Mouse (Mus musculus): Measurements from ENCODE around the gene Scgb1a1. TPM values are rescaled to one million over a fixed set of nuclear protein-coding genes. Genes with fewer than 3 reads are reported as not detected.
"Not testable (repeated sequence)": the region's sequence is repeated elsewhere in the genome, so short reads cannot be mapped to it uniquely, and the experiment has no call there.

Scgb1a1 gene
- polyA plus RNA-seq, 1 experiment, result not detected

DNA sequence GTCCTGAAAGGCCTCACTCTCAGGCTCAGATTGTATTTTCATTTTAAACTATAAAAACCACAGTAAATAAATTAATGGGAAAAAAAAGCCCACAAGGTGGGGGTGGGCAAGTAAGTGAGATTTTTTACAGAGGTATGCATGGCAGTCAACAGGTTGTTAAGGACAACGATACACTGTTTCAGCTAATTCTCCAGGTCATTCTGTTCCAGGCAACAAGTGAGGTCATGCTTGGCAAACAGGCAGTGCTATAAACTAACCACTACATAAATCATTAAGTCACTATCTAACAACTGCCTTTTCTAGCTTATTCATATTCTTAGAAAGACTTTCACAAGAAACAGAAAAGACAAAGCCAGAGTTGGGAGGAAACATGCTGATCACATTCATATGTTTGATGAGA lies 42.2 kb upstream of the Scgb1a1 start:
- Histone ChIP-seq H3ac (ENCODE audit: control insufficient read depth, insufficient read length) (no peak overlapping the region), H3K79me2 (ENCODE audit: control insufficient read depth, insufficient read depth) (no peaks in the 10 kb centered on the region), H3K4me3 (no peak overlapping the region), H3K36me3 (ENCODE audit: control insufficient read depth, insufficient read depth) (no peaks in the 10 kb centered on the region), H3K4me2 (ENCODE audit: low read depth) (no peak overlapping the region), H3K27me3 (ENCODE audit: control insufficient read depth, insufficient read depth, insufficient read length) (no peaks in the 10 kb centered on the region)
- TF ChIP-seq MAX (IDR thresholded peaks at IDR 0.05; ENCODE audit: low read depth), result no peak
- no peak for TF ChIP-seq TCF3 (IDR thresholded peaks at IDR 0.05; ENCODE audit: insufficient read length, low read depth)
- TF ChIP-seq REST (IDR thresholded peaks at IDR 0.05; ENCODE audit: insufficient read depth, insufficient read length), result no peak
- no peak for TF ChIP-seq E2F4 (IDR thresholded peaks at IDR 0.05; ENCODE audit: insufficient read depth)
- no peak for TF ChIP-seq POLR2AphosphoS2 (IDR thresholded peaks at IDR 0.05; ENCODE audit: insufficient read length, low read depth)
- TF ChIP-seq POLR2A (IDR thresholded peaks at IDR 0.05; ENCODE audit: insufficient read length, low read depth), result no peak
- TF ChIP-seq USF1 (IDR thresholded peaks at IDR 0.05; ENCODE audit: low read depth), result no peak
- no peak for TF ChIP-seq CEBPB (IDR thresholded peaks at IDR 0.05; ENCODE audit: insufficient read depth, poor library complexity, severe bottlenecking)
- TF ChIP-seq MYOG (IDR thresholded peaks at IDR 0.05; ENCODE audit: control insufficient read depth in 1 of 3, insufficient read depth in 1 of 3, insufficient read length in 2 of 3, low read depth in 2 of 3), result no peak
- TF ChIP-seq TCF12 (IDR thresholded peaks at IDR 0.05; ENCODE audit: insufficient read depth, poor library complexity, severe bottlenecking), result no peak
- no peak for TF ChIP-seq SRF (IDR thresholded peaks at IDR 0.05; ENCODE audit: control insufficient read depth, insufficient read length, low read depth)
- TF ChIP-seq MYOD1 (IDR thresholded peaks at IDR 0.05; ENCODE audit: control insufficient read depth in 1 of 3, insufficient read length in 2 of 3, low read depth in 2 of 3), result no peak

DNA sequence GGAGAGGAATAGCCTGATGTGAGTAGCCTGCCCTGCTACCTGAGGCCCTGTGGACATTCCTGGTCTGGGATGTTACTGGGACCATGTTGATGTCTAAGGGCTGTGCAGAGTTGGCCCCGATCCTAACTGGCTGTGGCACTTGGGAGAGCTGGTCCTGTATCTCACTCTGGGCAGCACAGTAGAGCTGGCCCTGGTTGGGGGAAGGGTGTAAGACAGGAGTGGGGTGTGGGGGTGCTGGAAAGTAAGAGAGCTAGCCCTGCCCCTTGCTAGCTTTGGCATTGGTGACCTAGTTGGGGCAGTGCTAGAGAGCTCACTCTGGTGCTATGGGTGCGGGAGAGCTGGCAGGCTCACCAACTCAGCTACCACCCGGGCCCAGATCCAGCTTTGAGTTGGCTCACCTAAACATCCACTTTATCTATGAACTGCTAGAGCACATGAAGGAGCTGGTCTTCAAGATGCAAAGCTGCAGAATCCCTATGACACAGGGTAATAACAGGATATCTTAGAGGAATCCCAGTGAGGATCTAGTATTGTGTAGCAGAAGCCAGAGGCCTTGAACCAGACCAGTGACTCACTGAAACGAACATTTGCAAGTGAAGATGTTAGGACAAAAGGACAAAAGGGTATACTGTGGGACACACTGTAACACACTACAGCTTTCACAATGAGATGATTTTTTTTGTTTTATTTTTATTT lies 40.9 kb upstream of the Scgb1a1 start:
- no peaks in the 10 kb centered on the region for H3K27me3 ChIP-seq (ENCODE audit: control insufficient read depth, insufficient read depth, insufficient read length)
- H3K79me2 ChIP-seq (ENCODE audit: control insufficient read depth, insufficient read depth), result no peaks in the 10 kb centered on the region
- H3K36me3 ChIP-seq (ENCODE audit: control insufficient read depth, insufficient read depth), result no peaks in the 10 kb centered on the region
- TF ChIP-seq TCF12 (IDR thresholded peaks at IDR 0.05; ENCODE audit: insufficient read depth, poor library complexity, severe bottlenecking) (no peak), POLR2AphosphoS2 (IDR thresholded peaks at IDR 0.05; ENCODE audit: insufficient read length, low read depth) (no peak), SRF (IDR thresholded peaks at IDR 0.05; ENCODE audit: control insufficient read depth, insufficient read length, low read depth) (no peak), POLR2A (IDR thresholded peaks at IDR 0.05; ENCODE audit: insufficient read length, low read depth) (no peak), USF1 (IDR thresholded peaks at IDR 0.05; ENCODE audit: low read depth) (no peak), MAX (IDR thresholded peaks at IDR 0.05; ENCODE audit: low read depth) (no peak), MYOD1 (IDR thresholded peaks at IDR 0.05; ENCODE audit: control insufficient read depth in 1 of 3, insufficient read length in 2 of 3, low read depth in 2 of 3) (no peak), MYOG (IDR thresholded peaks at IDR 0.05; ENCODE audit: control insufficient read depth in 1 of 3, insufficient read depth in 1 of 3, insufficient read length in 2 of 3, low read depth in 2 of 3) (no peak), E2F4 (IDR thresholded peaks at IDR 0.05; ENCODE audit: insufficient read depth) (no peak), TCF3 (IDR thresholded peaks at IDR 0.05; ENCODE audit: insufficient read length, low read depth) (no peak), CEBPB (IDR thresholded peaks at IDR 0.05; ENCODE audit: insufficient read depth, poor library complexity, severe bottlenecking) (no peak), REST (IDR thresholded peaks at IDR 0.05; ENCODE audit: insufficient read depth, insufficient read length) (no peak)
- H3ac ChIP-seq (ENCODE audit: control insufficient read depth, insufficient read length), result no peak overlapping the region
- H3K4me2 ChIP-seq (ENCODE audit: low read depth), result no peak overlapping the region
- no peak overlapping the region for H3K4me3 ChIP-seq

DNA sequence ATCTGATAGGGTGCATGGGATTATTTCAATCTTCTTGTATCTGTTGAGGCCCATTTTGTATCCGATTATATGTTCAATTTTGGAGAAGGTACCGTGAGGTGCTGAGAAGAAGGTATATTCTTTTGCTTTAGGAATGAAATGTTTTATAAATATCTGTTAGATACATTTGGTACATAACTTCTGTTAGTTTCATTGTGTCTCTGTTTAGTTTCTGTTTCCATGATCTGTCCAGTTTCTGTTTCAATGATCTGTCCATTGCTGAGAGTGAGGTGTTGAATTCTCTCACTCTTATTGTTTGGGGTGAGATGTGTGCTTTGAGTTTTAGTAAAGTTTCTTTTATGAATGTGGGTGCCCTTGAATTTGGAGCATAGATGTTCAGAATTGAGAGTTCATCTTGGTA lies 36.2 kb upstream of the Scgb1a1 start:
- not testable (repeated sequence) for H3K79me2 ChIP-seq (ENCODE audit: control insufficient read depth, insufficient read depth); H3K4me2 ChIP-seq (ENCODE audit: low read depth); H3ac ChIP-seq (ENCODE audit: control insufficient read depth, insufficient read length); H3K4me3 ChIP-seq; H3K36me3 ChIP-seq (ENCODE audit: control insufficient read depth, insufficient read depth); H3K27me3 ChIP-seq (ENCODE audit: control insufficient read depth, insufficient read depth, insufficient read length)

DNA sequence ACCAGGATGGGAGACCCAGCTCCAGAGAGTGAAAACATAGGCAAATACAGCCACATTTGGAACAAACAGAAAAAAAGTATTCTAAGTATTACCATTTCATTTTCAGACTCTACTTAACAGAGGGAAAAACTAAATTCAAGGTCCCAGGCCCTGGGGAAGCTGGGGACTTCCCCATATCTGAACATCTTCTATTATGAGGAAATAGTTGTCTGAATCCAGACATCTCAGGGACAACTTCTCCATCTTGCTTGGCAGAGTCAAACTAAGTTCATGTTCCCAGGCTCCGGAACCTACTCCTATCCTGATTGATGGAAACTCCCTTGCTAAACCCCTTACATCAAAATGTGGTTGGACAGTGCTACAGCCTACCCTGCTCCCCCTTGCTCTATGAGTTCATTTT lies 34.6 kb upstream of the Scgb1a1 start:
- no peaks in the 10 kb centered on the region for H3K27me3 ChIP-seq (ENCODE audit: control insufficient read depth, insufficient read depth, insufficient read length)
- no peak overlapping the region for H3K4me3 ChIP-seq
- no peak for TF ChIP-seq SRF (IDR thresholded peaks at IDR 0.05; ENCODE audit: control insufficient read depth, insufficient read length, low read depth)
- TF ChIP-seq POLR2A (IDR thresholded peaks at IDR 0.05; ENCODE audit: insufficient read length, low read depth), result no peak
- no peak for TF ChIP-seq MYOD1 (IDR thresholded peaks at IDR 0.05; ENCODE audit: control insufficient read depth in 1 of 3, insufficient read length in 2 of 3, low read depth in 2 of 3)
- TF ChIP-seq REST (IDR thresholded peaks at IDR 0.05; ENCODE audit: insufficient read depth, insufficient read length), result no peak
- no peak for TF ChIP-seq E2F4 (IDR thresholded peaks at IDR 0.05; ENCODE audit: insufficient read depth)
- no peak for TF ChIP-seq TCF3 (IDR thresholded peaks at IDR 0.05; ENCODE audit: insufficient read length, low read depth)
- no peak for TF ChIP-seq CEBPB (IDR thresholded peaks at IDR 0.05; ENCODE audit: insufficient read depth, poor library complexity, severe bottlenecking)
- TF ChIP-seq MAX (IDR thresholded peaks at IDR 0.05; ENCODE audit: low read depth), result no peak
- no peak for TF ChIP-seq MYOG (IDR thresholded peaks at IDR 0.05; ENCODE audit: control insufficient read depth in 1 of 3, insufficient read depth in 1 of 3, insufficient read length in 2 of 3, low read depth in 2 of 3)
- TF ChIP-seq TCF12 (IDR thresholded peaks at IDR 0.05; ENCODE audit: insufficient read depth, poor library complexity, severe bottlenecking), result no peak
- TF ChIP-seq POLR2AphosphoS2 (IDR thresholded peaks at IDR 0.05; ENCODE audit: insufficient read length, low read depth), result no peak
- no peak for TF ChIP-seq USF1 (IDR thresholded peaks at IDR 0.05; ENCODE audit: low read depth)
- no peaks in the 10 kb centered on the region for H3K79me2 ChIP-seq (ENCODE audit: control insufficient read depth, insufficient read depth)
- H3K36me3 ChIP-seq (ENCODE audit: control insufficient read depth, insufficient read depth), result no peaks in the 10 kb centered on the region
- H3K4me2 ChIP-seq (ENCODE audit: low read depth), result no peak overlapping the region
- H3ac ChIP-seq (ENCODE audit: control insufficient read depth, insufficient read length), result no peak overlapping the region
